Mouse (Mus musculus) heart, embryonic 16.5 days (tissue): ENCODE measurements at regions not wholly inside any gene's neighbourhood (a gene's known extent, or its start where the extent isn't known, plus 50 kb on each side); places are given as distances from the start of the nearest gene placed in this dataset.
A peak's percentile ranks its signal among the peaks of the same experiment; 100 is the strongest.
"Not testable (repeated sequence)": the region's sequence is repeated elsewhere in the genome, so short reads cannot be mapped to it uniquely, and the experiment has no call there.

ENCODE experiments used
- ATAC-seq: fragments of 200-750 bp; cut with Nextera tagmentation; replicated peaks from 2 replicates; pipeline ENCODE4 v1.8.0; 2017; ENCODE audit warnings: moderate number of reproducible peaks; ENCODE audit not compliant: insufficient read depth, low FRiP score; ENCODE audit errors: extremely low read depth
- H3K27ac ChIP-seq: fragments of 300-500 bp; sonication (generic); 2 replicates; pipeline ENCODE4 v1.5.1; 2014; ENCODE audit warnings: mild to moderate bottlenecking, low read length, control low read depth, moderate library complexity
- H3K27me3 ChIP-seq: fragments of 300-500 bp; sonication (generic); 2 replicates; pipeline ENCODE4 v1.6.1; 2014; ENCODE audit warnings: low read length, mixed read lengths; ENCODE audit not compliant: control insufficient read depth, insufficient read depth
- H3K36me3 ChIP-seq: fragments of 300-500 bp; sonication (generic); 2 replicates; pipeline ENCODE4 v1.6.1; 2014; ENCODE audit not compliant: control insufficient read depth, insufficient read depth
- H3K4me1 ChIP-seq: fragments of 300-500 bp; sonication (generic); 2 replicates; pipeline ENCODE4 v1.6.1; 2014; ENCODE audit warnings: low read length, mixed read lengths; ENCODE audit not compliant: control insufficient read depth, insufficient read depth
- H3K4me2 ChIP-seq: fragments of 300-500 bp; sonication (generic); 2 replicates; pipeline ENCODE4 v1.6.1; 2014; ENCODE audit warnings: low read depth, mild to moderate bottlenecking, control low read depth, low read length
- H3K4me3 ChIP-seq: fragments of 300-500 bp; sonication (generic); 2 replicates; pipeline ENCODE4 v1.5.1; 2014; ENCODE audit warnings: mild to moderate bottlenecking, control low read depth, low read length
- H3K9ac ChIP-seq: fragments of 300-500 bp; sonication (generic); 2 replicates; pipeline ENCODE4 v1.6.1; 2014; ENCODE audit warnings: low read length, control low read depth
- H3K9me3 ChIP-seq: fragments of 300-500 bp; sonication (generic); replicated peaks from 2 replicates; pipeline ENCODE4 v1.6.1; 2016; ENCODE audit warnings: low read length; ENCODE audit not compliant: control insufficient read depth
- WGBS: fragments of 180-500 bp; shearing (Covaris S2); extraction: QIAGEN DNeasy Blood & Tissue Kit; methylation state at CpG from one replicate; pipeline ENCODE4 v1.1.7; 2014; 5-methylcytosine and 5-hydroxymethylcytosine counted together

- not testable (repeated sequence) for H3K27me3 ChIP-seq, H3K36me3 ChIP-seq, H3K4me2 ChIP-seq, H3K4me1 ChIP-seq, H3K9me3 ChIP-seq, H3K9ac ChIP-seq, H3K4me3 ChIP-seq, H3K27ac ChIP-seq, ATAC-seq
- 50% methylated on average over 1 of the region's 7 CpGs for WGBS
Measured at GRCm38 (mm10) chr6:89184920-89185319, 177.5 kb downstream of the Plxna1 start.

- H3K9me3 ChIP-seq, H3K27me3 ChIP-seq, H3K27ac ChIP-seq, H3K4me1 ChIP-seq, H3K36me3 ChIP-seq, H3K4me3 ChIP-seq, H3K9ac ChIP-seq, ATAC-seq: not testable (repeated sequence)
- 11% methylated on average over 19 of the region's 19 CpGs for WGBS
- H3K4me2 ChIP-seq = peak overlapping the region; percentile 42
Measured at GRCm38 (mm10) chr6:89200514-89201284, 161.7 kb downstream of the Plxna1 start.

- no peak overlapping the region for H3K4me2 ChIP-seq
- no peaks in the 10 kb centered on the region for H3K27me3 ChIP-seq
- ATAC-seq = no peak
- no peak overlapping the region for H3K4me3 ChIP-seq
- H3K4me1 ChIP-seq = no peaks in the 10 kb centered on the region
- no peak overlapping the region for H3K9ac ChIP-seq
- no peaks in the 10 kb centered on the region for H3K9me3 ChIP-seq
- no peaks in the 10 kb centered on the region for H3K36me3 ChIP-seq
- 70% methylated on average over 3 of the region's 3 CpGs for WGBS
- H3K27ac ChIP-seq = no peak overlapping the region
Measured at GRCm38 (mm10) chr6:89215021-89215420, 147.4 kb downstream of the Plxna1 start.

GRCm38 (mm10) chr6:89235416-89236075 lies 126.9 kb downstream of the Plxna1 start:
- ATAC-seq = no peak
- Histone ChIP-seq H3K9ac (no peak overlapping the region), H3K9me3 (peaks cover 3% of the 10 kb centered on the region; the same call in 1 of the 2 replicates), H3K36me3 (no peaks in the 10 kb centered on the region), H3K27ac (no peak overlapping the region), H3K4me1 (peaks cover 10% of the 10 kb centered on the region), H3K4me2 (peak overlapping the region; percentile 27; the same call in 1 of the 2 replicates), H3K4me3 (no peak overlapping the region), H3K27me3 (peaks cover 10% of the 10 kb centered on the region)
- 37% methylated on average over 27 of the region's 27 CpGs for WGBS

GRCm38 (mm10) chr6:89236226-89236625 lies 126.2 kb downstream of the Plxna1 start:
- H3K9me3 ChIP-seq = no peaks in the 10 kb centered on the region
- peaks cover 10% of the 10 kb centered on the region for H3K4me1 ChIP-seq
- H3K36me3 ChIP-seq = no peaks in the 10 kb centered on the region
- ATAC-seq = no peak
- H3K4me2 ChIP-seq = no peak overlapping the region
- peaks cover 10% of the 10 kb centered on the region for H3K27me3 ChIP-seq
- 42% methylated on average over 8 of the region's 8 CpGs for WGBS
- H3K4me3 ChIP-seq = no peak overlapping the region
- no peak overlapping the region for H3K9ac ChIP-seq
- H3K27ac ChIP-seq = no peak overlapping the region

GRCm38 (mm10) chr6:89236892-89237646 lies 125.4 kb downstream of the Plxna1 start:
- Histone ChIP-seq H3K9ac (no peak overlapping the region), H3K36me3 (no peaks in the 10 kb centered on the region), H3K27me3 (peaks cover 17% of the 10 kb centered on the region), H3K9me3 (no peaks in the 10 kb centered on the region), H3K4me2 (no peak overlapping the region), H3K4me1 (peaks cover 10% of the 10 kb centered on the region), H3K27ac (no peak overlapping the region), H3K4me3 (no peak overlapping the region)
- 74% methylated on average over 10 of the region's 10 CpGs for WGBS
- ATAC-seq = no peak

GRCm38 (mm10) chr6:89238871-89239270 lies 123.5 kb downstream of the Plxna1 start:
- no peaks in the 10 kb centered on the region for H3K36me3 ChIP-seq
- H3K27ac ChIP-seq = no peak overlapping the region
- H3K4me1 ChIP-seq = peaks cover 10% of the 10 kb centered on the region
- 53% methylated on average over 14 of the region's 14 CpGs for WGBS
- H3K9ac ChIP-seq = no peak overlapping the region
- H3K4me2 ChIP-seq = no peak overlapping the region
- H3K9me3 ChIP-seq = no peaks in the 10 kb centered on the region
- H3K27me3 ChIP-seq = peaks cover 30% of the 10 kb centered on the region
- ATAC-seq = no peak
- H3K4me3 ChIP-seq = no peak overlapping the region

- ATAC-seq = peak; percentile 94
- H3K27me3 ChIP-seq = peaks cover 28% of the 10 kb centered on the region
Measured at GRCm38 (mm10) chr6:89239511-89239910, 122.9 kb downstream of the Plxna1 start.

More at GRCm38 (mm10) chr6:89239511-89239910, 122.9 kb downstream of the Plxna1 start:
- no peak overlapping the region for H3K4me3 ChIP-seq
- H3K9ac ChIP-seq = no peak overlapping the region
- H3K9me3 ChIP-seq = no peaks in the 10 kb centered on the region
- peaks cover 10% of the 10 kb centered on the region for H3K4me1 ChIP-seq
- peak overlapping the region; percentile 2; the same call in 1 of the 2 replicates for H3K4me2 ChIP-seq
- no peaks in the 10 kb centered on the region for H3K36me3 ChIP-seq
- WGBS = 28% methylated on average over 8 of the region's 8 CpGs
- H3K27ac ChIP-seq = no peak overlapping the region; the same call in 1 of the 2 replicates
